Mouse (Mus musculus): ENCODE measurements around the gene Isg20l2. TPM values are rescaled to one million over a fixed set of nuclear protein-coding genes. Genes with fewer than 3 reads are reported as not detected.

The Isg20l2 gene
- polyA plus RNA-seq (2017; shearing (Covaris generic)): 10 to 100 TPM; 35.7 to 42.3 TPM

DNA sequence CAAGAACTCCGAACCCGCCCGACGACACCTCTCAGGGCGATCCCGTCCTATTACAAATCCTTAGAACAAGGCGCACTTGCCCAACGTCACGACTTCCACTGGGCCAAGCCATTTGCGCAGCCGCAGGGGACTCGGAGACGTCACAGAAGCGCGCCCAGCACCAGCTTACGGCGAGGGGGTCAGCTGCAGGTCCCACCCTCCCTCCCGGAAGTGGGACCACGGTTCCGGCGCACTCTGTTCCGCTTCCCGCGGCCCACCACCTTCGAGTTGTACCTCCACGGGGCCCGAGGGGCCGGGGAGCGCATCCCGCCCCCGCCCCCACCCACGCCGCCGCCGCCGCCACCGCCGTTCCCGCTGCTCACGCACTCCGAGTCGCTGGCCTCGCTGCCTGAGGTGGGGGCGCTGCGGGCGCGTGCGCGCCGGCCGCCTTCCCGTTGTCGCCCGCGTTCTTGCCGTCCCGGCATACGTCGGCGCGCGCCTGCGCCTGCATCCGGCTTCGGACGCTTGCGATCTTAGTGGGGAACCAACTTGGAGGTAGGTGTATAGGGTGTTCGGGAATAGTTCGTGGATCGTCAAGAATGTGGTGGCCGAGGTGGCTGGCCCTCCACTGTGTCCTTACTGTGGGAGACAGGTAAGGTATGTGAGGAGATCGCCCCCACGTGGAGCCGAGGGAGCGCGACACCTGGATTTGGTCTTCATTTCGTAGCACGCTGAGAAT is at the start of gene Isg20l2, which contains the start of gene Rrnad1:
Gene Isg20l2 (plus strand): TSS at position 237 of the 718 bp plus-strand sequence.
Gene Rrnad1 (minus strand): TSS at position 640 of the 718 bp plus-strand sequence.

GRCm38 (mm10) chr3:87885281-87886003 is 44.7 kb upstream of the Isg20l2 start, which contains the start of gene Prcc:
Prcc (minus strand) TSS chr3:87885608.

GRCm38 (mm10) chr3:87905880-87906485 is 24.1 kb upstream of the Isg20l2 start, which contains the start of gene Hdgf:
Hdgf (plus strand) TSS chr3:87906321.

DNA sequence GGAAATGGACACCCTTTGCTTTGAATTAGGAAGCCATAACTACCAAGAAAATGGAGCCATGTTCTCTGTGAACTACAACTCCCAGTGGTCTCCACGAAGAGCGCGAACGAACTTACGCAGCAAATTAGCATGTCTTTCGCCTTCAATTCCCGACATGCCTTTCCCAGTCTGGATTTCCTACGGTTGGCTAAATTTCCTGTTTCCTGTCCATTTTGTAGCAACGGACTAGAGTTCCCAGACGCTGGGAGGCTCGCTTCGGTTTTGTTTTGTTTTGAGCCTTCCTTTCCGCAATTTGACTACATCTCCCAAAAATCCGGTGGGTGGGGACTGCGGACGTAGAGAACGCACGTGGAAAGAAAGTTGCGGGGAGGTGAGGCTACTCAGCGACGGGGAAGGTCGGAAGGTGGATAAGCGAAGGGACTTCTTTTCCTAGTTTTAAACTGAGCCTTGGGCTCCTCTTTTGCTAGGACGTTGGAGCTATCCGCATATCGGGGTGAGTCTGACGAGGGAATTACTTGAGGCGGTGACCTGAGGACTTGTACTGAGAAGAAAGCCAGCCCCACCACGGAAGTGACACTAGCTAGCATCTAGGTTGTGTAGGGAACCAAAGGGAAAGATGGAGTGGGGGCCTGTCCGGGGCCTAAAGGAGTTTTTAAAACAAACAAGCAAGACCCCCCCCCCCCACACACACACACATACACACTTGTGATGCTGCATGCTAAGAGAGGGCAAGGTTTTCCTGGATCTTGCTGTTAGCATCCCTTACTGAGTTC is 10.6 kb upstream of the Isg20l2 start, which contains the start of gene Mrpl24:
Gene Mrpl24 (plus strand): TSS at position 171 of the 773 bp plus-strand sequence.

GRCm38 (mm10) chr3:87948378-87949265 is 18.5 kb downstream of the Isg20l2 start, which contains the start of gene Crabp2:
Crabp2 (plus strand) TSS chr3:87948666.

GRCm38 (mm10) chr3:87970939-87971488 is 40.9 kb downstream of the Isg20l2 start, which contains the start of gene Nes:
Nes (plus strand) TSS chr3:87971078.

Other genes starting within 250 kb of the Isg20l2 start
- gene Lrrc71, start 181.7 kb upstream of the Isg20l2 start, polyA plus RNA-seq (2017; shearing (Covaris generic)): under 1 TPM in 1 of 2 experiments, not detected in 1; 0.78 TPM
- under 1 TPM in 1 of 2 experiments, not detected in 1; 0.23 TPM for gene Ntrk1, start 135.2 kb upstream of the Isg20l2 start, polyA plus RNA-seq (2017; shearing (Covaris generic))
- gene Insrr, start 133.4 kb upstream of the Isg20l2 start, polyA plus RNA-seq (2017; shearing (Covaris generic)): under 1 TPM; 0.34 to 0.94 TPM
- 10 to 100 TPM; 24.8 to 77.5 TPM for gene Pear1, start 106.0 kb upstream of the Isg20l2 start, polyA plus RNA-seq (2017; shearing (Covaris generic))
- gene Sh2d2a, start 83.6 kb upstream of the Isg20l2 start, polyA plus RNA-seq (2017; shearing (Covaris generic)): 100 to 1,000 TPM; 228 to 330 TPM
- gene Prcc, start 44.7 kb upstream of the Isg20l2 start, polyA plus RNA-seq (2017; shearing (Covaris generic)): 10 to 100 TPM; 13.8 to 16.3 TPM
- 100 to 1,000 TPM; 146 to 171 TPM for gene Hdgf, start 24.0 kb upstream of the Isg20l2 start, polyA plus RNA-seq (2017; shearing (Covaris generic))
- 100 to 1,000 TPM; 105 to 156 TPM for gene Mrpl24, start 10.8 kb upstream of the Isg20l2 start, polyA plus RNA-seq (2017; shearing (Covaris generic))
- gene Rrnad1, start 403 bp downstream of the Isg20l2 start, polyA plus RNA-seq (2017; shearing (Covaris generic)): 10 to 100 TPM; 18.7 to 20.8 TPM
- gene Crabp2, start 18.4 kb downstream of the Isg20l2 start, polyA plus RNA-seq (2017; shearing (Covaris generic)): under 1 TPM in 1 of 2 experiments, not detected in 1; 0.63 TPM
- gene Nes, start 40.8 kb downstream of the Isg20l2 start, polyA plus RNA-seq (2017; shearing (Covaris generic)): under 1 TPM in 1 of 2 experiments, not detected in 1; 0.15 TPM
- gene Bcan, start 69.9 kb downstream of the Isg20l2 start, polyA plus RNA-seq (2017; shearing (Covaris generic)): not detected
- not detected for gene Hapln2, start 97.3 kb downstream of the Isg20l2 start, polyA plus RNA-seq (2017; shearing (Covaris generic))
- 10 to 100 TPM; 16.3 to 32.1 TPM for gene Gpatch4, start 112.8 kb downstream of the Isg20l2 start, polyA plus RNA-seq (2017; shearing (Covaris generic))
- 100 to 1,000 TPM in 1 of 2 experiments, 10 to 100 TPM in 1; 83.1 to 104 TPM for gene Naxe, start 128.2 kb downstream of the Isg20l2 start, polyA plus RNA-seq (2017; shearing (Covaris generic))
- under 1 TPM in 1 of 2 experiments, not detected in 1; 0.07 TPM for gene Ttc24, start 148.0 kb downstream of the Isg20l2 start, polyA plus RNA-seq (2017; shearing (Covaris generic))
- 1 to 10 TPM in 1 of 2 experiments, under 1 TPM in 1; 0.61 to 2.1 TPM for gene Iqgap3, start 151.7 kb downstream of the Isg20l2 start, polyA plus RNA-seq (2017; shearing (Covaris generic))
- 10 to 100 TPM; 71.6 to 97.8 TPM for gene Mef2d, start 212.1 kb downstream of the Isg20l2 start, polyA plus RNA-seq (2017; shearing (Covaris generic))